Mouse (Mus musculus) granulocyte monocyte progenitor cell, adult 5-6 weeks (primary cell): ENCODE results near the gene Gpr39. TPM values are rescaled to one million over a fixed set of nuclear protein-coding genes. Genes with fewer than 3 reads are reported as not detected.

Experiments
- ATAC-seq: replicated peaks from 2 replicates; pipeline ENCODE4 v1.8.0; 2016; ENCODE audit warnings: mild to moderate bottlenecking, moderate TSS enrichment, inconsistent platforms; ENCODE audit not compliant: poor library complexity, severe bottlenecking
- total RNA-seq, 2 experiments: library from RNA; stranded (forward) in 1 of 2; stranded (reverse) in 1 of 2; fragments of 200-712, 200-1000 nt in 1 of 2; fragments of >200 nt in 1 of 2; fragmentation: Nextera tagmentation in 1 of 2; gene quantifications; 2 replicates each; pipeline ENCODE4 v1.2.3; 2014 to 2017

The Gpr39 gene
- total RNA-seq, 2 experiments from 2014 or later = not detected

- no peak for ATAC-seq
Measured at GRCm38 (mm10) chr1:125687701-125688420, 11.1 kb downstream of the Gpr39 start.

GRCm38 (mm10) chr1:125693541-125693940 is 16.7 kb downstream of the Gpr39 start:
- no peak for ATAC-seq

DNA sequence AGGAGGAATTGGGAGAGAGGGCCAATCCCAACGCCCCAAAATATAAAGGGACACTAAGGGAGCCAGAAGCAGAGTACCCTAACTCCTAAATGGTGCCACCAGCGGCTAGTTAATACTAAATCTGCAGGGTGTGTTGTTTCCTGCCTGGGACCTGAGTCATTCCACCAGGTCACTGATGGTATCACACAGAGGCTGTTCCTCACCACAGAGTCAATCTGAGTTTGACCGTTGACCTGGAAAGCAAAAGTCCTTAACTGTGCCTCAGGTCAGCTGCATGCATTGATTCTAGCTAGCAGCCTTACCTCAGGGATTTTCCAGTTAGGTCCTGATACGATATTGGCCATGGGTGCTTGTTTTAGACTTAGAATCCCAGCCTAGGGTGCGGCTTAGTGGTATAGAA is 17.5 kb downstream of the Gpr39 start:
- no peak for ATAC-seq

- ATAC-seq = no peak
Measured at GRCm38 (mm10) chr1:125701101-125701590, 24.4 kb downstream of the Gpr39 start.

DNA sequence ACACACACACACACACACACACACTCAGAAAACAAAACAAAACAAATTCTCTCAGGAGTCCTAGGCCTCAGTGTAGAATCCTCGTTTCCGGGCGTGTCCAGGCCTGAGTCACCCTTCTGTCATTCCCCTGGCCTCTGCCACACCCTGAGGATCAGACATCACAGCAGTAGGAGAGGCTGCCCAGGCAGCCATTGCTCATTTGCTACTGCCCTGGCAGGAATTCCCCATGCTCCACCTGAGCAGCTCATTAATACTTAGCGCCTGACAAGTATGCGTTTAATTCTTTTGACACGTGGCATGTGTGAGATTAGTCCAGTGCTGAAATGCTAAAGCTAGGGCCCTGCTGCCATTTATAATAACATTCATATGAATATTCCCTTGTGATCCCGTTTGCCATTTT is 25.0 kb downstream of the Gpr39 start:
- ATAC-seq = no peak

DNA sequence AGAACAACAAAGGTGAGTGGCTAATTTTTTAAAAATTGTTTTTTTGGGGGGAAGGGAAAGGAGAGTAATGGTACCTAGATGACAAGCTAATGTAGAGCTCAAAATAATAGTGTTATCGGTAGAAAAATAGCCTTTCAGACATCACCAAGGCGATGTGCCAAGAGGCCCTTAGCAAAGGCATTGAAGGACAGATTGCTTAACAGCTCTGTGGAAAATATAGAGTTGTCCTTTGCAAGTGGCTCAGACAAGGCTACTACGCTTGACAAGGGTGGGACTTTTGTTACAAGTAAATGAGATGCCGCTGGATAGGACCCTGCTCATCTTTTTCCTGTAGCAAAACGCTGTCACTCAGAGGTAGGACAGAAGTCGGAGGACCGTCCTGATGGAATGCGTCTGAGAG is 25.5 kb downstream of the Gpr39 start:
- ATAC-seq = no peak

DNA sequence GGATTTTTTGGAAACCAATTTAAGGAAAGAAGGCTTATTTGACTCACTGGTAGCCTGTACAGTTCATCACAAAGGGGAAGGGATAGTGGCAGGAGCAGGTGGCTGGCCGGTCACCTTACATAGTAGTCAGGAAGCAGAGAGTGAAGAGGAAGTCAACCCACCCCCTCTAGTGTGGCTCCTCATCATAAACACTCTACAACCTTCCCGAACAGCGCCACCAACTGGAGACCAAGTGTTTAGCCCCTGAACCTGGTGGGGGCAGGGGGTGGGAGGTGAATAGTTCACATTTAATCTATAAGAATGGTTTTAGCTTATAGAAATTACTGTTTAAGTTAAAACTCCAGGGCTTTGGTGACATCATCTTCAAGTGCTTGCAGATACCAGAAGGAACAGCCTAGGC is 28.6 kb downstream of the Gpr39 start:
- no peak for ATAC-seq

- ATAC-seq = no peak
Measured at GRCm38 (mm10) chr1:125715286-125715685, 38.5 kb downstream of the Gpr39 start.

- no peak for ATAC-seq
Measured at GRCm38 (mm10) chr1:125716241-125716640, 39.4 kb downstream of the Gpr39 start.

DNA sequence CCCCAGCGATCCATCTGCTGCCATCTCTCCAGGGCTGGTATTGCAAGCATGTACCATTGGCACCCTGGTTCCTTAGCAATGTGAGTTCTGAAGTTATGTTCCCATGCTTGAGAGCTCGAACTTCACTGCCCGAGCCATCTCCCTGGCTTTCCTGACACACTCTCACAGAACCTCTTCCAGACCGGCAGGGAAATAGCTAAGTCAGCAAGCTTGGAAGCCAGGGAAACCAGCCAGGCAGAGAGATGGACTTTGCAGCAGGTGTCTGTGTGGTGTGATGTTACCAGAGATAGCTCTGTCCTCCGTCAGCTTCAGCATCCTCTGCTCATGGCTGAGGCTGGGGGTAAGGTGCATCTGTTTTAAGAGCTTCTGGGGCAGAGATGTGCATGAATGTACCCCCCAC is 41.1 kb downstream of the Gpr39 start:
- ATAC-seq = no peak

DNA sequence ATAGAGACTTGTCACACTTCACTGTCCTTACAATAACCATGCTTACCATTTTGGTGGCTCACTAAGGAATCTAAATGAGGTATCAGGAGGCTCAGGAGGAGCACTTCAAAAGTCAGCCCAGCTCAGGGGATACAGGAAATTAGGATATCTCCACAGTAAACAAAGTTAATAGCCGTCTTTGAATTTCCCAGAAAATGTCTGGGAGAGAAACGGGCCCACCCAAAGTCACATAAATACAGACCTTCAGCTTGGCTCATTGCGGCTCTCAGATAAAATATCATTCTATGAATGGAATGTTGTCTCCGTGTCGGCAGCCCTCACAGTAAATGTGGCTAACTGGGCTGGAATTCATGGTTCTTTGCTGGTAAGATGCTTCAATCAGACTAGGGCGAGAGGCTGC is 42.3 kb downstream of the Gpr39 start:
- ATAC-seq = no peak

DNA sequence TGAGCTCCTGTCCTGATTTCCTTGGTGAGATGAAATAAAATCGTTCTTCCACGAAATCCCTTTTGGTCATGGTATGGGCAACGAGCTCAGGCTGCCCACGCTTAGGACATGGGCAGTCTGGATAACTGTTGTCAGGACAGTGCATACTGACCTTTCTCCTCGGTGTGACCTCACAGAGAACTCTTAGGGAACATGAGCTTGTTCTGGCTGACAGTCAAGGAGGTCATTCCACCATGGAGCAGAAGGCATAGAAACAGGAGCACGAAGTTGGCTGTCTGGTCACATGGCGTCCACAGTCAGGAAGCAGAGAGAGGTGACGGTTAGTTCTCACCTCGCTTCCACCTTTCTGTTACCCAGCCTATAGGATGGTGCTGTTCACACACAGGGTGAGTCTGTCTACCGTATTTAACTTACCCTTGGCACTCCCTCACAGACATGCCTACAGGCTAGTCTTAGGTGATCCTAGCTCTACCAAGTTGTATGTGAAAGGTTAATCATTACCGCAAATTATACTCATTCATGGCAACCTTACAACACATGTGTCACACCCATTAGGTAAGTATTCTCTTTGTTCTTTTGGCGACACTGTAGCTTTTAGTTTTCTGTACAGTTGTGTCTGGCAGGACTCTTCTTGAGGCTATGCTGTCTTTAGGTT is 44.4 kb downstream of the Gpr39 start:
- ATAC-seq = no peak

GRCm38 (mm10) chr1:125724304-125724703 is 47.5 kb downstream of the Gpr39 start:
- no peak for ATAC-seq

GRCm38 (mm10) chr1:125729025-125729565 is 52.3 kb downstream of the Gpr39 start:
- ATAC-seq = peak; percentile 86

DNA sequence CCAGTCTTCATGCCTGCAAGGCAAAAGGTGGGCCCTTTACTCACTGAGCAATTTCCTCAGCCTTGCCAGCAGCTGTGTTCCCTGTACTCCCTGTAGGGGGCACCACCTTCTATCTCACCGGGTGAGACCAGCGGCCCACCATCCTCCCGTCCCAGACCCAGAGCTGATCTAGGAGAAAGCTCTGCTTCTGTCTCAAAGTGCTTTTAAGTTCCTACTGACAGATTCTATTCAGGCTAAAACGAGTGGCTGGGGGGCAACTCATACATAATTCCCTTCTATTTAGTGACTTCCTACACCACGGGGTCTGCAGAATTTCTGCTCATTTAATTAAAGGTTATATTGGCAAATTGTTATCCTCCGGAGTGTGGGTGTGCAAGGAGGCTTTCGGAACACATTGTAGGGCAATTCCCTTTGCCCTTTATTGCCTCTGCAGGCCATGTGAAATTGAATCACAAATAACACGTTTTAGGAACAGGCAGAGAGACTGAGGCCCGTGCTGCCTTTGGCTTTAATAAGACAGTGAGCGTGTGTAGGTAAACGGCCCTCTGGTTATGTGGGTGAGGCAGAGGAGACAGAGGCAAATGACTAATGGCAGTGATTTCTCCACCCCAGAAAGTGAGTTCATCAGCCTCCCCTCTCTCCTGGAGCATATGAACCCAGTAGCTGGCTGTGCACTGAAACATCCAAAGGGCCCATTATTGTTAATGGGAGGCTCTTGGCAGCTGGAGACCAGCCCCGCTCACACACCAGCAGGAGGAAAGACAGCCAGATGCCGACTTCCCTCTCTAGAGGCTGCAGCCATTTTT is 53.1 kb downstream of the Gpr39 start:
- ATAC-seq = 0 out of 2 replicates have a peak, but pooled peaks have one; percentile 23

DNA sequence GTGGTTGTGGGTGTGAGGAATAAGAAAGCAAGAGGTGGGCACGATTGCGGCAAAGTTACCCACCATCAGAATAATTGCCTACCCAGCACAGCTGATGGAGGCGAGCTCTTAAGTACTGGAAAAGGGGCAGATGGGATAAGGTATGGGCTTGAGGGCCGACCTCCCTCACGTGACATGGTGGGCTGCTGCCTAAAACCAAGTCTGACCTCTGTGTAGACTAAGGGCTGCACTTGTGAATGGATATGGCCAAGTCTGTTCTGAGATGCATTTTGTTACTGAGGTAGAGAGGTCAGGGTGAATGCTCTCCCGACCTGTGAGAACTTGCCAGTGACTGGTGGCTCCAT is 53.7 kb downstream of the Gpr39 start:
- ATAC-seq = no peak

DNA sequence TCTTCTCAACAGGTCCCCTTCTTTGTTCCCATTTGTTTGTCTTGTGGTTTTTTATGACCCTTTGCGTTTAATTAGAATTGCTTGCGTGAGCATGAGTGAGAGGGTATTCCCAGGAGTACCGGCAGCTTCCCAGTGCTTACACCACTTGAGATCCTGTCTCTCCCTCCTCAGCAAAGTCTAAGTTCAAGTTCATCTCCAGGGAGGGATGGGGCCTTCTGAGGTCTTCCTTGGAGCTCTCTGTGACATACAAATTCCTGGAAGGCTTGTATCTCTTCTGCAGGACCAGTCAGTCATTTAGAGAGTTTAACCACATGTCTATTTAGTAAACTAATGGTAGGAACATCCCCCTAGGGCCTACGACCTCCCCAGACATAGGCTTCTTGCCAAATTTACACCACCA is 55.1 kb downstream of the Gpr39 start:
- no peak for ATAC-seq

DNA sequence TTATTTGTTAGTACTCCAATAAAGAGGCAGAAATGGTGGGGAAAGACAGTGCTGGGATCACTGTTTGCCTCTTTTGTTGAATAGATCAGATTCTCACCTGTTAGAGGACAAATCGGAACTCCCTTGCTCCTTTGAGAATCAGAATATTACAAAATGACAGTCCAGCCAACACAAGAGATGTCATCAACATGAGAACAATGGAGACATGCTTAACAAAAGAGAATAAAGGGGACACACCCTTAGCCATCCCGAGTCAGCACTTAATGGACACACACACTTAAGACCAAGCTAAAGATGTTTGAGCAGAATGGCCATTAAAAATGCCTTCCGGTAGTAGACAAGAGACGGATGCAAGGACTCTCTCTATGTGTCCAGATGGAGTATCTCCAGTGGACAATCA is 68.0 kb downstream of the Gpr39 start:
- ATAC-seq = no peak

DNA sequence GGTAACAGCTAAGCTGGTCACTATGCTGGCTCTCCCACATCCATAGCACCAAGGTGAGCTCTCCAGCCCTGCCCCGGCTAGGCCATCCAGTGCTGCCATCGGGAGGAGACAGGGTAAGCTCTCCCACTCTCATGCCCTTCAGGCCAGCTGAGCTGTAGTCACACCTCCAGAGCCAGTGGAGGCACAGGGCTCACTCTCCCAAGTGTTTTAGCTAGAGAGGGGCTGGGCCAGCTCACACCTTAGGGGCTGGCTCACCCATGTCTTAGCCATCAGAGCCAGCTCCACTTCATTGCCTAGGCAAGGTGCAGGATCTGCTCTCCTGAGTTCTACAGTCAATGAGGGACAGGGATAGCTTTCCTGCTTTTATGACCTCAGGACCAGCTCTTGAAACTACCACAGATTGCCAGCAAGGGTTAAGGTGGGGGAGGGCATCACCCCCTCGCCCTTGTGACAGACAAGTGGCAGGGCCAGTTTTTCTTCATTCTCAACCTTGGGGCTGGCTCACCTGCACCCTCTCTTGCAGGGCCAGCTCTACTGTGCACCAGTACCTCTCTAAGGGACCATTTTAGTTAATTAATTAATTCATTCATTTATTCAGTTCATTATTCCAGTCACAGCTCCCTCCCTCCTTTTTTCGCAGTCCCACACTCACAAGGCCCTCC is 78.7 kb downstream of the Gpr39 start:
- no peak for ATAC-seq

DNA sequence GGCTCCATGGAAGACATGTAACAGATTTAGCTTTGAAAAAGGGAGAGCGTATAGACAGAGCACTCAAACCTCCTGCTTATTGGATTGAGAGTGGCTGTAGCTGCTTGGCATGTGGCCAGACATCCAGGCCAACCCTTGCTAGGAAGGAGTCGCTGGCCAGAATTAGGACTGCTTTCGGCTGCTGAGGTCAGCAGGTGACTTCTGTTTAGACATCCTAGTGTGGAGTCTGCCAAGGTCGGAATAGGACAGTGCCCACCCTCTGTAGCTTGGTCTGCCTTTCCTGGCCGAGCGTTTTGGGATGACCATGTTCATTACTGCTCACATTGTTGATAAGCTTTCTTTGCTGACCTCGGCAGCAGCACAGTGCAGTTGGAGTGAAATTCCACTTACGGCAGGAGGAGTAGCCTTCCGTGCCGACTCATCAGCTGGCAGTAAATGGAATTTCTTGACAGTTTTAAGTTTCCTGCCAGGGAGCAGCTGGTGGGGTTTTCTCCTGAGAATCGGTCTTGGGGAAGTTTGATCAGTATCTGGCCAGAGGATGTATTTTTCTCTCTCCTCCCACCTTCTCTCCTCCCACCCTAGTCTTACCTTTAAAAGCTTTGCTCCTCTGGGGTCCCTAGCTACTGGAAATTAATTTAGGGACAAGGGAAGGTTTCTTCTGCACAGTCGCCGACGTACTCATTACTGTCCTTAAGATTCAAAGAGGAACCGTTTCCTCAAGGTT is 83.3 kb downstream of the Gpr39 start:
- ATAC-seq = no peak
